Mouse (Mus musculus): ENCODE results near the gene Zc3h12b. TPM values are rescaled to one million over a fixed set of nuclear protein-coding genes. Genes with fewer than 3 reads are reported as not detected.
"Not testable (repeated sequence)": the region's sequence is repeated elsewhere in the genome, so short reads cannot be mapped to it uniquely, and the experiment has no call there.

Zc3h12b gene
- total RNA-seq (2021), result 3.5 and 3.9 TPM in 2 replicates
- long read RNA-seq, result 0 reads

DNA sequence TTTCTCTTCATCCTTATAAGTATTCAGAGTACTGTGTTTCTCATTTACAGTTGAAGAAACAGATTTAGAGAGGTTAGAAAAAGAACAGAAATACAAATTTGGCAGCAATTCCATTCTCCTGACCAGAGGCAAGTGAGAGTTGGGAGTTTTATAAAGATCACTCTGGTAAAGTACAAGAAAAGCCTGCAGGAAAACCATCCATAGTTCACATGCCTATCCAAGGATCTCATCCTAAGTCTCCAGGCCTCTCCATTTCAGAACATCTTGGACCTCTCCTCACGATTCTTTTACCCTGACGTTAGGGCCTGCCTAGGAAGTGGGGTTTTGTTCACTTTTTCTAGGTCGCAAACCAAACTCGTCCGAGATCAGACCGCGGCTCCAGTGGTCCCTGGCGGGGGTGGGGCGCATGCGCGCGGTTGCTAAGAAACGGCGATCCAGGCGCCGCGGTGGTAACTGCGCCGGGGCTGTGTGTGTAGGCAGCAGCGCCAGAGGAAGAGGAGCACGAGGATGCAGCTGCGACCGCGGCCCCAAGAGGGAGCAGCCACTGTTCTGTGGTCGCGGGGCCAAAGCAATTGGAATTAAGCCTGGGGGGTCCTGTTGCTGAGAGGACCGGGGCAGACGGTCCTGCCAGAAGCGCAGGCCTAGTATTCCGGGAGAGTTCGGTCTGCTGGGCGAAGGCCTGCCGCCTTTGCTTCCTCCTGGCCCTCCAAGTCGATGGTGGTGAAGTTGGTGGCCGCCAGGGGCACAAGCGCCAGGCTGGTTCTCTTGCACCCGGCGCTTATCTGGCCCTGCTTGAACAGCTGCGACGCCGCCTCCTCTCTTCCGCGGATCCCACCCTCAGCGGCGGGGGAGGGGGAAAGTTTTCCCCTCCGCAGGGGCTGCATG is at the start of gene Zc3h12b:
Gene Zc3h12b, plus strand, starts transcription at position 452 of the 885 bp plus-strand sequence.
- DNase-seq, result peak; percentile 61

- DNase-seq, result no peak
These were observed 29.3 kb upstream of the Zc3h12b start for GRCm38 (mm10) chrX:95682206-95682605.

- DNase-seq, result no peak
These were observed 24.4 kb upstream of the Zc3h12b start for GRCm38 (mm10) chrX:95687119-95687518.

DNA sequence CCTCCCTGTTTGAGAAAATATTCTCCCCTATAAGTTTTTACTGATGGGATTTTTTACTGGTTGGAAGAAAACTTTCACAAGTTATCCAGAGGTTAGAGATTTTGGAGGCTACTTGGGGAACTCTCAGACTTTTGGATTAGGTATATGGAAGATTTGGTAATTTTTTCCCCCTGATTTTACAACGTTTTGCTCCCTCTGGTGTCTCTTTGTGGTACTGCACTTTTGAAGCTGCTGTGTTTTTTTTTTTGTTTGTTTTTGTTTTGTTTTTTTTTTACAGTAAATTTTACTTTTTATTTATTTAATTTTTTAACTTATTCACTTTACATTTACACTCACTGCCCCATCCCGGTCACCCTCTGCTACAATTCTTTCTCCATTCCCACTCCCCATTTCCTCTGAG is 26.8 kb downstream of the Zc3h12b start:
- DNase-seq, result no peak

- DNase-seq, result no peak
These were observed 84.4 kb downstream of the Zc3h12b start for GRCm38 (mm10) chrX:95795881-95796280.

GRCm38 (mm10) chrX:95801790-95802189 is 90.3 kb downstream of the Zc3h12b start:
- DNase-seq, result no peak

- DNase-seq, result no peak
These were observed 141.3 kb downstream of the Zc3h12b start for GRCm38 (mm10) chrX:95852806-95853205.

- DNase-seq, result no peak
These were observed 169.6 kb downstream of the Zc3h12b start for GRCm38 (mm10) chrX:95881111-95881510.

DNA sequence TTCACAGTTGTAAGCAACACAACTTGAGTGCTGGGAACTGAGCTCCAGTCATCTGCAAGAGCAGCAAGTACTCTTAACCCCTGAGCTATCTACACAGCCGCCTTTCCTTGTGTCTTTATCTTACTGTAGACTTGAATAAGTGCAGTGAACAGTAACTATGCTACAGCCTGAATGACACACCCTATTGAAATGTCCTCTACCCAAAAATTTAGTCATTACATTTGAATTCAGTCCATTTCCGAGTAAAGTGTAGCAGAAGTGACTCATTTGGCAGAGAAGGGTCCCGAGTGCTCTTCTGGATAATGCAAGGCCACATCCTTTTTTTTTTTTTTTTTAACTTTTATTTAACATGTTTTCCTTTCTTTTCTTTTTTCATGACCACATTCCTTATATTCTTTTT is 191.2 kb downstream of the Zc3h12b start:
- no peak for DNase-seq

GRCm38 (mm10) chrX:95935481-95935880 is 224.0 kb downstream of the Zc3h12b start:
- DNase-seq, result no peak

- no peak for DNase-seq
These were observed 234.0 kb downstream of the Zc3h12b start for GRCm38 (mm10) chrX:95945496-95945895.

DNA sequence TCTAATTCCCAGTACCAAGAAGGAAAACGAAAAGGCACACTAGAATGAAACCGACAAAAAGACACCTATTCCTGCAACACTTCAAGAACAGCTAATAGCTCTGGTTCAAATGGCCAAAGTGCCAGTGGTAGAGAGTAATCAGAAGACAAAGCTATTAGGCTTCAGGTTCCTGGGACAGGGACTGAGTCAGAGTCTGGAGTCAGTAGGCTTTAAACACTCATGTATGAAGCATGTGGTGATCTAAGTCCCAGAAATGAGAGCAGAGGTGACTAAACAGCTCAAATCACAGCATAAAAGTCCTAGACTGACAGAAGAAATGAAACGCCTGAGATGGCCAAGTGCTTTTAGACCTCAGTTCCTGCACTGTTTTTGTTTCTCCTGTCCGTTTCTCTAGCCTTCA is 236.7 kb downstream of the Zc3h12b start:
- no peak for DNase-seq

- peak; percentile 13 for DNase-seq
These were observed 239.3 kb downstream of the Zc3h12b start for GRCm38 (mm10) chrX:95950776-95951175.

DNA sequence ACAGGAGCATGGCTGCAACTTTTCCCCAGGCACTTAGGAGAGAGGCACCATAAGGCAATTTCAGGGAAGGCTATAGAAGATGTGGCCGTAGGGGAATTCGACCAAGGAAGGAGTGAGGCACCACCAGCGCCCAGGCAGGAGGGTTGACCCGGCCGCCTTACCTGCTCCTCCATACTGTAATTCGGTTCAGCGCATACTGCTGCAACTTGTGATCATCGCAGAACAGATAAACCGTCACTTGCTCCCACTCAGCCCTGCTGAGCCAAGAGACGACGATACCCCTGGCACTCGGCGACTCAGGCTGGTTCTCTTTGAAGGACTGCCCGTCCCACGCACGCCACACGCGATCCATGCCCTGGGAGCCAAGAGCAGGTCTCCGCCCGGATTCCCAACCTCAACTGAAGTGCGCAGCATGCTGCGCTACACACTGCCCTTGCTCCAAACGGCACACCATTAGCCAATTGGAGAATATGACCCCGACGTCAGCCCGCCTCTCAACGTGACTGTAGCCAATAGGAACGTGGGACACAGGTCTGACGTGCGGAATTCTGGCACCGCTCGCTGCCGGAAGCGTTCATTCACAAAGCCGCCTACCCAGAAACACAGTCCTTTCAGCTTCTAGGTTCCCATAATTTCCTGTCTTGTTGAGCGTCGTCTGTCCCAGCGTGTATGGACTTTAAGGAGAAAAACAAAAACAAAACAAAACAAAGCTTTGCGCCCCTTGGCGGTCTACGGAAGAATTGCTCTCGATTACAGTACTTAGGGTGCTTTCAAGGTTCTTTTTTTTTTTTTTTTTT is 245.2 kb downstream of the Zc3h12b start, which contains the start of gene Las1l:
Gene Las1l, minus strand, starts transcription at position 466 of the 797 bp plus-strand sequence.
- peak; percentile 81 for DNase-seq

GRCm38 (mm10) chrX:95957461-95957860 is 246.0 kb downstream of the Zc3h12b start:
- not testable (repeated sequence) for DNase-seq

DNA sequence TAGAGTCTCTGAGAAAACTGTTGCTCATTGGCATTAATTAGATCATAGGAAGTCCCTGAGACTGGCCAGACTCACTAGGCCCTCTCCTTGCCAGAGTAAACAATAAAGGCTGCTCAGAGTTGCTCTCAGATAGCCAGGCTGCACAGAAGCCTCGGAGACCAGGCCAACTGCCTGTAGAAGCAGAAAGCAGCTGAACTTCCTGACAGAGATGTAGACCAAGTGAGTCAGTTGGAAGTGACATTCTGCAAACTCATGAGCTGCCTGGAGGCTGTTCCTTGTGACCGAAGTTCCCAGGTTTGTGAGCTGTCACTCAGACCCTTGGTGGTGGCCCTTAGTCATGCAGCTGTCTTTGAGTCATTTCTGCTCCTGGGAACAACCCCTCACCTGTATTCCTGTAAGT is 251.9 kb downstream of the Zc3h12b start:
- DNase-seq, result no peak

DNA sequence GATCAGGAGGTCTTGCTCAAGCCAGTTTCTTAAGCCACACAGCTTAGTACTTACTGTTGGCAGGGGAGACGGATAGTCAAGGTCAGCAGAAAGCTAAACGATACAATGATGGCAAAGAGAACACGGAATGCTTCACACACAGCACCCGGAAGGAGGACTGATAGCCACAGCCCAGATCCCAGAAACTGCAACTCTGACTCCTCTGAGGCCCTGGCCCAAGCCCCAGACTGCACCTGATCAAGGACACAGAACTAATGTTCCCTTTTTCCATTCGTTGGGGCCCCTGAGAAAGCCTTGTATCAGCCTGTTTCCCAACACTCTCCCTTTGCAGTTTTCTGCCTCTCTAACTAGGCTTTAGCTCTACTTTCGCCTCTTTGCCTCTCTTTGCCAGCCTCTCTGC is 253.6 kb downstream of the Zc3h12b start:
- peak; percentile 7 for DNase-seq

DNA sequence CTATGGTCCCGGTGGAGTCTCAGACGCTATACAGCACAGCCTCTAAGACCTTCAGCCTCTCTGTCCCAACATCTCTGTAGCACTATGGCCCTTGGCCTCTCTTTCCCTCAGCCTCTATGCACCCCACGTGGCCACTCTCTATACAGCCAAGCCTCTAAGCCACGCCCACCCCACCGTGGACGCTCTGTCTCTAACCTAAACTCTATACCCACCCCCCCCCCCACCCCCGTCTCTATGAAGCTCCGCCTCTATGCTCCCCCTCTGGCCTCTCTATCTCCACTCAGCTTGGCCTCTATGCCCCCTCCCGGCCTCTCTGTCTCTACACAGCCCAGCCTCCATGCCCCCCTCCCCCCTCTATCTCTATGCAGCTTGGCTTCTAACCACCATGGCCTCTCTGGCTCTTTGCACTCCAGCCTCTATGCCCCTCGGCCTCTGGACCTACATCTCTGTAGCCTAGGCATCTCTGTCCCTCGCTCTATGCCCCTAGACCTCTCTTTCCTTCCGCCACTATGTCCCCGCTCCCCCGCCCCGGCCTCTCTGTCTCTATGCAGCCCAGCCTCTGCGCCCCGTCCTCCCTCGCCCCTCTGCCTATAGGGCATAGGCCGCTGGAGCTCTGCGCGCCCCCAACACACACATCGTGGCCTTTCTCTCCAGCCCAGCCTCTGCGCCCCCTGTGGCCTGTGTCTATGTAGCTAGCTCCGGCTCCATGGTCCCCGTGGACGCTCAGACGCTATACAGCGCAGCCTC is 256.5 kb downstream of the Zc3h12b start:
- DNase-seq, result peak; percentile 38

- peak; percentile 83 for DNase-seq
These were observed 257.1 kb downstream of the Zc3h12b start for GRCm38 (mm10) chrX:95968594-95968965.

DNA sequence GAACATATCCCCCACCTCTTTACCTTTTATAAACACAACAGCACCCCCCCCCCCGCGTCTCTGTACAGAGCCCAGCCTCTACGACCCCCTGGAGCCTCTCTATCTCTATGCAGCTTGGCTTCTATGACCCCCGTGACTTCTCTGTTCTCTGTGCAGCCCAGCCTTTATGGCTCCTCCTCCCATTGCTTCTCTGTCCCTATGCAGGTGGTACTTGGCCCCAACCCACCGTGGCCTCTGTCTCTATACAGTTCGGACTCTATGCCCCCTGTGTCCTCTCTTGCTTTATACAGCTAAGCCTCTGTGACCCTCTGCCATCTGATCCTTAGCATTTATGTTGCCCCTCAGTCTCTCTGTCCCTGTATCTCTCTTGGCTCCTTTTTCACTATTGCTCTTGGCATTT is 257.6 kb downstream of the Zc3h12b start:
- no peak for DNase-seq

DNA sequence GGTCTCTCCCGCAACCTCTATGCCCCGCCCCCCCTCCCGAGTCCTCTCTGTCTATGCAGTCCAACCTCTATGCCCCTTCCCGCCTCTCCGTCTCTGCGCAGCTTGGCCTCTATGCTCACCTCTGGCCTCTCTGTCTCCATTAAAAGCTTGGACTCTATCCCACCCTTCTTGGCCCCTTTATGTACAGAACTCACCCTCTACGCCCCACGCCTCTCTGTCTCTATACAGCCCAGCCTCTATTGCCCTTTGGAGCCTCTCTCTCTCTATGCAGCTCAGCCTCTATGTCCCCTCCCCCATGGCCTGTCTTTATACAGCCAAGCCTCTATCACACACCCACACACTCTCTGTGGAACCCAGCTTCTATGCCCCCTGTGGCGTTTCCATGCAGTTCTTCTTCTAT is 258.5 kb downstream of the Zc3h12b start:
- DNase-seq, result no peak
